Mouse (Mus musculus) liver, embryonic 14 days (tissue): Measurements from ENCODE around the gene Fam89a. TPM values are rescaled to one million over a fixed set of nuclear protein-coding genes. Genes with fewer than 3 reads are reported as not detected.

Source experiments
- polyA plus RNA-seq: library from polyadenylated mRNA; depleted of rRNA; stranded (reverse); fragments of >200 nt; gene quantifications from 2 replicates; pipeline ENCODE4 v1.2.3, GENCODE M21; 2012; rRNA removed

Gene Fam89a
- 1.5 and 1.9 TPM in 2 replicates for polyA plus RNA-seq

DNA sequence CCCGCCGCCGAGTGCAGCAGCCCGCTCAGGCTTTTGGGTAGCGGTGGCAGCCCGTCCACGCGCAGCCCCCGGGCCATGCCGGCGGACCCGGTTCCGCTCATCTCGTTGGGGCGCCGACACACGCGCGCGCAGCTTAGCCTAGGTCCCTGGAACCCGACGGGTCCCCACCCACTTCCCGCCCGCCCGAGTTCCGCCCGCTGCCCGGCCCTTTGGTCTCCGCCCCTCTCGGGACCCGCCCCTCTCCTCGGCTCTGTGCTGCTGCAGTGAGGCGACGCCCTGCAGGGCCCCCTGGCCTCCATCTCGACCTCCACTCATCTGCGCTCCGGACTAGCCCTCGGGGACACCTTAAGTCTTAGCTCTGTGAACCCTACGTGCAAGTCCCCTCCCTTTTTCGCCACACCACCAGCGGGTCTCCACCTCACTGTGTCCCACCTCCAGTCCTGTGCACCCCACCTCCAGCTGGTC is at the start of gene Fam89a:
TSS of gene Fam89a (minus strand) at position 124 of the 465 bp plus-strand sequence.

DNA sequence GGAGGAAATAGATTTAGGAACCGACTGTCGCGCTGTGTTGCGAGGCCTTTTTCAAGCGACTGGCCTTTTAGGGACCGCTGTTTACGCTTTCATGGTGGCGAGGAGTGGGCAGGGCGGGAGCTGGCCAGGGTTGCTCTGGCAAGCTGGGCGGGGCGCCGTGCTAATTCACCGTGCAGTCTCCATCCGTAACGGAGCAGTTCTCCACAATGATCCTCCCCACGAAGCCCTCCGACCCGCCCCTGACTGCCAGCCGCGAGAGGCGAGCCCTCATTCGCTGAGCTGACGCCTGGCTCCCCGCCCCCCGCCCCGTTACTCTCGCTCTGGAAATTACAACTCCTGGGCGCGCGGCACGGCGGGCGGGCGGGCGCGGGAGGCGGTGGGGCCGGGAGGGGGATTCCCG is 41.1 kb upstream of the Fam89a start, which contains the start of gene Trim67:
TSS of gene Trim67 (plus strand) at position 385 of the 400 bp plus-strand sequence.

DNA sequence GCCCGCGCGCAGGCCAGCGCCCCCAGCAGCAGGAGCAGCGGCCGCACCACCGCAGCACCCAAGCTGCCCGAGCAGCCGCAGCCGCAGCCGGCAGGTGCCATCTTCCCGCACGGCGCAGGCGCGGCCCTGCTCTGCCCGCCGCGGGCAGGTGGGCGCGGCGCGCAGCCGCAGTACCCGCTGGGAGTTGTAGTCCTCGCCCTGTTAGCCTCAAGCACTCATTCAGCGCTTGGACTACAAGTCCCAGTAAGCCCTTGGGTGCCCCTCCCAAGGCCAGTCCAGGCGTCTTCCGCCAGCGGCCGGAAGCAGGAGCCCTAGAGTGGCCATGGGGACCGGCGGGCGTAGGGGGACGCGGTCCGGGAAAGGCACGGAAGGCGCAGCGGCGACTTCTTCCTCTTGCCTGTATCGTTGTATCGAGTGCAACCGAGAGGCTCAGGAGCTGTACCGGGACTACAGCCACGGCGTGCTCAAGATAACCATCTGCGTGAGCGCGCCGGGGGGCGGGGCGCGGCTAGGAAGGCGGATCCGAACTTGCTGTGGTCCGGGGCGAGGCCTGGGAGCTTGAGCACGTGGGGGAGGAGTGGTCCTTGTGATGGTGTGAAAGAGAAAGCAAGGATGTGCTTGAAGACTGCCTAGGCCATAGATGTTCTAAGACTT is 29.6 kb downstream of the Fam89a start, which contains the start of the genes Ttc13 and Arv1:
TSS of gene Ttc13 (minus strand) at position 122 of the 654 bp plus-strand sequence.
TSS of gene Arv1 (plus strand) at position 278 of the 654 bp plus-strand sequence.

Other genes starting within 250 kb of the Fam89a start
- gene Cog2, start 231.1 kb downstream of the Fam89a start, polyA plus RNA-seq: 9.2 and 10.3 TPM in 2 replicates
- 57.7 and 62.4 TPM in 2 replicates for gene Agt, start 182.1 kb downstream of the Fam89a start, polyA plus RNA-seq
- not detected in 2 replicates for gene Capn9, start 175.7 kb downstream of the Fam89a start, polyA plus RNA-seq
- gene 2310022B05Rik, start 88.5 kb downstream of the Fam89a start, polyA plus RNA-seq: 7.4 and 8.9 TPM in 2 replicates
- gene Ttc13, start 29.8 kb downstream of the Fam89a start, polyA plus RNA-seq: 9.2 and 11.2 TPM in 2 replicates
- gene Arv1, start 29.7 kb downstream of the Fam89a start, polyA plus RNA-seq: 5.1 and 6.4 TPM in 2 replicates
- gene Trim67, start 41.3 kb upstream of the Fam89a start, polyA plus RNA-seq: 0.03 TPM in 2 replicates
- 30.2 and 38.3 TPM in 2 replicates for gene Gnpat, start 111.2 kb upstream of the Fam89a start, polyA plus RNA-seq
- 14.1 and 16.1 TPM in 2 replicates for gene 2810004N23Rik, start 111.3 kb upstream of the Fam89a start, polyA plus RNA-seq
- 3.3 and 4.1 TPM in 2 replicates for gene Exoc8, start 145.9 kb upstream of the Fam89a start, polyA plus RNA-seq
- 7.0 and 7.7 TPM in 2 replicates for gene Sprtn, start 146.1 kb upstream of the Fam89a start, polyA plus RNA-seq
- gene Egln1, start 197.5 kb upstream of the Fam89a start, polyA plus RNA-seq: 4.9 and 5.4 TPM in 2 replicates